Mouse (Mus musculus) kidney, adult 10 weeks (tissue): ENCODE data around the gene Ndufa5. TPM values are rescaled to one million over a fixed set of nuclear protein-coding genes. Genes with fewer than 3 reads are reported as not detected.

Experiments used
- polyA plus RNA-seq: library from polyadenylated mRNA; stranded (reverse); fragments of 350-450 nt; fragmentation: Illumina TruSeq; extraction: RNeasy Lipid Tissue Mini Kit (QIAGEN cat#74804); gene quantifications from one replicate; pipeline ENCODE4 v1.2.3, GENCODE M21; 2014; ENCODE audit warnings: low read depth, low replicate concordance

Gene Ndufa5
- 561 TPM for polyA plus RNA-seq

GRCm38 (mm10) chr6:24527155-24528063 lies at the start of gene Ndufa5:
Ndufa5 (minus strand) TSS chr6:24528013.

GRCm38 (mm10) chr6:24528064-24528243 lies 141 bp upstream of the Ndufa5 start, which contains the start of gene Asb15:
Asb15 (plus strand) TSS chr6:24528144.

GRCm38 (mm10) chr6:24514552-24515284 lies 13.1 kb downstream of the Ndufa5 start, which contains the start of gene Iqub:
Iqub (minus strand) TSS chr6:24515067.

Other genes starting within 250 kb of the Ndufa5 start
- gene Iqub, start 12.9 kb downstream of the Ndufa5 start, polyA plus RNA-seq = 0.12 TPM
- gene Asb15, start 131 bp upstream of the Ndufa5 start, polyA plus RNA-seq = 5.1 TPM
- gene Lmod2, start 69.7 kb upstream of the Ndufa5 start, polyA plus RNA-seq = not detected
- gene Wasl, start 137.0 kb upstream of the Ndufa5 start, polyA plus RNA-seq = 190 TPM
- not detected for gene Hyal6, start 205.2 kb upstream of the Ndufa5 start, polyA plus RNA-seq
- not detected for gene Hyal4, start 220.3 kb upstream of the Ndufa5 start, polyA plus RNA-seq